Mouse (Mus musculus) MEL (cell line): ENCODE measurements around the gene Gm20696. TPM values are rescaled to one million over a fixed set of nuclear protein-coding genes. Genes with fewer than 3 reads are reported as not detected.

Experiments used
- DNase-seq: peaks from one replicate; pipeline ENCODE4 v3.0.0; 2011; ENCODE audit warnings: low read depth, low spot score
- H3K27ac ChIP-seq: 2 replicates; pipeline ENCODE4 v1.5.1; 2012; ENCODE audit warnings: low read depth, mild to moderate bottlenecking, control low read depth, low read length, moderate library complexity; ENCODE audit not compliant: control insufficient read depth
- H3K27me3 ChIP-seq, 2 experiments: fragments of 150-350 bp in 1 of 2; sonication (generic) in 1 of 2; 2 replicates each; pipeline ENCODE4 v1.6.1; 2012; ENCODE audit warnings: low read length in 2 of 2, mild to moderate bottlenecking in 2 of 2, improper control_type of control experiment in 1 of 2, moderate library complexity in 1 of 2; ENCODE audit not compliant: insufficient read depth in 2 of 2, control insufficient read depth in 1 of 2
- H3K36me3 ChIP-seq, 2 experiments: 2 replicates each; pipeline ENCODE4 v1.6.1; 2012 to 2014; ENCODE audit warnings: low read length in 2 of 2, improper control_type of control experiment in 1 of 2, inconsistent platforms in 1 of 2, mild to moderate bottlenecking in 1 of 2; ENCODE audit not compliant: insufficient read depth in 2 of 2, control insufficient read depth in 1 of 2
- H3K4me1 ChIP-seq, 2 experiments: fragments of 150-350 bp in 1 of 2; sonication (generic) in 1 of 2; 2 replicates each; pipeline ENCODE4 v1.6.1; 2012; ENCODE audit warnings: low read length in 2 of 2, improper control_type of control experiment in 1 of 2, mild to moderate bottlenecking in 1 of 2; ENCODE audit not compliant: insufficient read depth in 2 of 2, control insufficient read depth in 1 of 2
- H3K4me3 ChIP-seq, 2 experiments: fragments of 150-350 bp in 1 of 2; sonication (generic) in 1 of 2; 2 replicates each; pipeline ENCODE4 v1.5.1; 2012; ENCODE audit warnings: low read depth in 2 of 2, low read length in 2 of 2, mild to moderate bottlenecking in 2 of 2, moderate library complexity in 2 of 2, control low read depth in 1 of 2, improper control_type of control experiment in 1 of 2; ENCODE audit not compliant: control insufficient read depth in 1 of 2, insufficient read depth in 1 of 2
- H3K79me2 ChIP-seq: 2 replicates; pipeline ENCODE4 v1.6.1; 2012; ENCODE audit warnings: mild to moderate bottlenecking, low read length, moderate library complexity; ENCODE audit not compliant: control insufficient read depth, poor library complexity, insufficient read depth
- H3K9ac ChIP-seq: 2 replicates; pipeline ENCODE4 v1.6.1; 2012; ENCODE audit warnings: low read depth, mild to moderate bottlenecking, control low read depth, low read length, moderate library complexity; ENCODE audit not compliant: control insufficient read depth, poor library complexity, severe bottlenecking
- H3K9me3 ChIP-seq: fragments of 150-350 bp; sonication (generic); replicated peaks from 2 replicates; pipeline ENCODE4 v1.6.1; 2012; ENCODE audit warnings: mild to moderate bottlenecking, low read length, improper control_type of control experiment, moderate library complexity; ENCODE audit not compliant: insufficient read depth
- CHD2 ChIP-seq: IDR thresholded peaks from 2 replicates; pipeline ENCODE4 v1.6.1; 2011; ENCODE audit warnings: low read length, improper control_type of control experiment
- CTCF ChIP-seq, 3 experiments: IDR thresholded peaks in 2 of 3; conservative IDR thresholded peaks in 1 of 3; 2 replicates each; pipeline ENCODE4 v1.5.1; 2011 to 2012; ENCODE audit warnings: low read length in 3 of 3, low read depth in 2 of 3, mild to moderate bottlenecking in 2 of 3, improper control_type of control experiment in 1 of 3, inconsistent platforms in 1 of 3, mixed read lengths in 1 of 3, moderate library complexity in 1 of 3; ENCODE audit not compliant: control insufficient read depth in 1 of 3, insufficient read depth in 1 of 3, poor library complexity in 1 of 3, severe bottlenecking in 1 of 3
- E2F4 ChIP-seq: IDR thresholded peaks from 2 replicates; pipeline ENCODE4 v1.6.1; 2011; ENCODE audit warnings: low read depth, low read length, improper control_type of control experiment, borderline replicate concordance
- ELF1 ChIP-seq: IDR thresholded peaks from 2 replicates; pipeline ENCODE4 v1.6.1; 2014; ENCODE audit warnings: low read depth, mild to moderate bottlenecking, inconsistent platforms, low read length, improper control_type of control experiment, moderate library complexity
- ETS1 ChIP-seq: IDR thresholded peaks from 2 replicates; pipeline ENCODE4 v1.6.1; 2012; ENCODE audit warnings: low read depth, mild to moderate bottlenecking, inconsistent platforms, low read length, improper control_type of control experiment, moderate library complexity
- GATA1 ChIP-seq: IDR thresholded peaks from 2 replicates; pipeline ENCODE4 v1.6.1; 2011; ENCODE audit warnings: low read depth, low read length, improper control_type of control experiment
- HCFC1 ChIP-seq: IDR thresholded peaks from 2 replicates; pipeline ENCODE4 v1.6.1; 2012; ENCODE audit warnings: low read depth, mild to moderate bottlenecking, inconsistent platforms, low read length, improper control_type of control experiment, moderate library complexity
- KAT2A ChIP-seq: conservative IDR thresholded peaks from 2 replicates; pipeline ENCODE4 v1.6.1; 2012; ENCODE audit warnings: low read depth, low read length, improper control_type of control experiment, inconsistent platforms
- MAFK ChIP-seq: IDR thresholded peaks from 2 replicates; pipeline ENCODE4 v1.6.1; 2011; ENCODE audit warnings: low read depth, mild to moderate bottlenecking, low read length, improper control_type of control experiment, borderline replicate concordance
- MAX ChIP-seq: IDR thresholded peaks from 2 replicates; pipeline ENCODE4 v1.6.1; 2011; ENCODE audit warnings: low read length, improper control_type of control experiment
- MYB ChIP-seq: IDR thresholded peaks from 2 replicates; pipeline ENCODE4 v1.6.1; 2011; ENCODE audit warnings: mild to moderate bottlenecking, low read depth, low read length, improper control_type of control experiment
- MYC ChIP-seq: IDR thresholded peaks from 2 replicates; pipeline ENCODE4 v1.6.1; 2011; ENCODE audit warnings: low read depth, mild to moderate bottlenecking, low read length, improper control_type of control experiment, moderate library complexity
- NRF1 ChIP-seq: IDR thresholded peaks from 2 replicates; pipeline ENCODE4 v1.6.1; 2014; ENCODE audit warnings: low read depth, mild to moderate bottlenecking, inconsistent platforms, low read length, improper control_type of control experiment, moderate library complexity; ENCODE audit not compliant: poor library complexity, insufficient read depth, severe bottlenecking
- POLR2AphosphoS2 ChIP-seq: IDR thresholded peaks from 2 replicates; pipeline ENCODE4 v1.6.1; 2011; ENCODE audit warnings: low read length, improper control_type of control experiment
- RAD21 ChIP-seq: IDR thresholded peaks from 2 replicates; pipeline ENCODE4 v1.6.1; 2011; ENCODE audit warnings: mild to moderate bottlenecking, low read depth, low read length, improper control_type of control experiment
- RCOR1 ChIP-seq: IDR thresholded peaks from 2 replicates; pipeline ENCODE4 v1.6.1; 2012; ENCODE audit warnings: low read depth, mild to moderate bottlenecking, inconsistent platforms, low read length, improper control_type of control experiment
- SIN3A ChIP-seq: IDR thresholded peaks from 2 replicates; pipeline ENCODE4 v1.6.1; 2012; ENCODE audit warnings: low read length, improper control_type of control experiment, inconsistent platforms
- SMC3 ChIP-seq: IDR thresholded peaks from 2 replicates; pipeline ENCODE4 v1.6.1; 2011; ENCODE audit warnings: low read depth, low read length, improper control_type of control experiment
- TAL1 ChIP-seq: IDR thresholded peaks from 2 replicates; pipeline ENCODE4 v1.6.1; 2012; ENCODE audit warnings: mild to moderate bottlenecking, inconsistent platforms, low read length, moderate library complexity, mixed read lengths
- TCF12 ChIP-seq: IDR thresholded peaks from 2 replicates; pipeline ENCODE4 v1.6.1; 2014; ENCODE audit warnings: low read depth, mild to moderate bottlenecking, inconsistent platforms, low read length, improper control_type of control experiment, moderate library complexity
- UBTF ChIP-seq: IDR thresholded peaks from 2 replicates; pipeline ENCODE4 v1.6.1; 2012; ENCODE audit warnings: low read depth, mild to moderate bottlenecking, inconsistent platforms, low read length, improper control_type of control experiment, moderate library complexity, borderline replicate concordance; ENCODE audit not compliant: insufficient read depth
- USF1 ChIP-seq: IDR thresholded peaks from 2 replicates; pipeline ENCODE4 v1.6.1; 2014; ENCODE audit warnings: low read depth, mild to moderate bottlenecking, inconsistent platforms, low read length, improper control_type of control experiment, moderate library complexity
- ZC3H11A ChIP-seq: IDR thresholded peaks from 2 replicates; pipeline ENCODE4 v1.6.1; 2012; ENCODE audit warnings: low read depth, mild to moderate bottlenecking, inconsistent platforms, low read length, improper control_type of control experiment
- ZKSCAN1 ChIP-seq: IDR thresholded peaks from 2 replicates; pipeline ENCODE4 v1.6.1; 2012; ENCODE audit warnings: low read depth, mild to moderate bottlenecking, inconsistent platforms, low read length, improper control_type of control experiment, moderate library complexity
- ZMIZ1 ChIP-seq: IDR thresholded peaks from 2 replicates; pipeline ENCODE4 v1.6.1; 2012; ENCODE audit warnings: low read depth, mild to moderate bottlenecking, inconsistent platforms, low read length, improper control_type of control experiment, moderate library complexity
- ZNF384 ChIP-seq: IDR thresholded peaks from 2 replicates; pipeline ENCODE4 v1.6.1; 2012; ENCODE audit warnings: low read depth, mild to moderate bottlenecking, inconsistent platforms, low read length, improper control_type of control experiment
- polyA plus RNA-seq, 2 experiments: library from polyadenylated mRNA; stranded (reverse) in 1 of 2; unstranded in 1 of 2; fragments of >175 nt in 1 of 2; fragments of >200 nt in 1 of 2; gene quantifications; 2 replicates each; pipeline versions ENCODE4 v1.2.1 to v1.2.4; 2012; ENCODE audit warnings: low replicate concordance in 2 of 2, low read depth in 1 of 2; ENCODE audit not compliant: insufficient read length in 2 of 2, insufficient read depth in 1 of 2, missing spikeins in 1 of 2
- total RNA-seq: library from RNA; depleted of rRNA; stranded (reverse); fragments of 300-350 nt; gene quantifications from 2 replicates; pipeline ENCODE4 v1.2.3, GENCODE M21; 2012

Gene Gm20696
- total and polyA plus RNA-seq, 3 experiments, result 0.07 to 0.39 TPM; not detected in 1

GRCm38 (mm10) chr6:99241625-99242395 is 424.8 kb downstream of the Gm20696 start (continued):
- TF ChIP-seq ETS1, result no peak
- no peak for TF ChIP-seq POLR2AphosphoS2
- TF ChIP-seq E2F4, result no peak
- no peak for TF ChIP-seq TCF12
- no peak for TF ChIP-seq ZC3H11A
- TF ChIP-seq NRF1, result no peak
- no peak for TF ChIP-seq CHD2
- TF ChIP-seq ELF1, result no peak
- TF ChIP-seq RCOR1, result no peak
- no peak for TF ChIP-seq ZNF384
- TF ChIP-seq ZMIZ1, result no peak
- TF ChIP-seq MYB, result no peak
- TF ChIP-seq SMC3, result no peak
- TF ChIP-seq MAX, result 0 out of 2 replicates have a peak, but pooled peaks have one; percentile 21
- TF ChIP-seq KAT2A, result no peak
- no peak for TF ChIP-seq MYC
- TF ChIP-seq CTCF (IDR thresholded peaks at IDR 0.05 in 2 of 3, conservative IDR thresholded peaks at IDR 0.05 in 1 of 3; ENCODE audit: control insufficient read depth in 1 of 3, insufficient read depth in 1 of 3, low read depth in 2 of 3, low read length in 3 of 3, poor library complexity in 1 of 3, severe bottlenecking in 1 of 3), result no peak
- TF ChIP-seq GATA1, result no peak

- H3K4me3 ChIP-seq, result no peak overlapping the region
- H3K9me3 ChIP-seq, result no peaks in the 10 kb centered on the region
- no peak overlapping the region for H3K9ac ChIP-seq
- TF ChIP-seq HCFC1 (no peak), RAD21 (no peak), MAFK (no peak), ZC3H11A (no peak), USF1 (no peak), UBTF (no peak), ZKSCAN1 (no peak), TAL1 (no peak), SIN3A (no peak), ZNF384 (no peak)
- H3K27me3 ChIP-seq, result no peaks in the 10 kb centered on the region
- H3K36me3 ChIP-seq, result no peaks in the 10 kb centered on the region; a peak in 1 of 4 replicates
- peaks cover 0 to 4% of the 10 kb centered on the region in 2 experiments; a peak in 1 of 4 replicates for H3K4me1 ChIP-seq
- no peak for DNase-seq
- no peaks in the 10 kb centered on the region for H3K79me2 ChIP-seq
- no peak overlapping the region for H3K27ac ChIP-seq
Observed at GRCm38 (mm10) chr6:99240764-99241163, 425.8 kb downstream of the Gm20696 start.
